Mouse (Mus musculus) lung, adult 18-20 months (tissue): Measurements from ENCODE around the gene Crocc.
A peak's percentile ranks its signal among the peaks of the same experiment; 100 is the strongest.

Experiments
- DNase-seq, 2 experiments: peaks; one replicate each; pipeline ENCODE4 v3.0.0; 2022; ENCODE audit warnings: mixed read lengths in 2 of 2

Gene Crocc

DNA sequence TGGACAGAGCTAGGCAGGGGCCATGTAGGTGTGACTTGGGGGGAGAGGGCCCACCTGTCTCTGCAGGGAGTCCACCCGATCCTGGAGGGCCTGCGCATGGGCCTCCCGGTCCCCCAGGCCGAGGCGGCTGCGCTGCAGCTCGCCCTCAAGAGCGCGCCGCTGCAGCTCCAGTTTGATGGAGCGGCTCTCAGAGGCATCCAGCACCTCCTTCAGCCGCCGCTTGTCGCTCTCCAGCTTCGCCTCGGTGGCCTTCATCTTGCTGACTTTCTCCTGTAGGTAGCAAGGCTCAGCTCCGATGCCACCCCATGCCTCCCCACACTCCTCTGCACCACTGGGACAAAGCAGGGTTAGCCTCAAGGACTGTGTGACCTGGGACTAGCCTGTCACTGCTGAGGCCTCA lies 40.1 kb downstream of the Crocc start:
- no peak for DNase-seq

DNA sequence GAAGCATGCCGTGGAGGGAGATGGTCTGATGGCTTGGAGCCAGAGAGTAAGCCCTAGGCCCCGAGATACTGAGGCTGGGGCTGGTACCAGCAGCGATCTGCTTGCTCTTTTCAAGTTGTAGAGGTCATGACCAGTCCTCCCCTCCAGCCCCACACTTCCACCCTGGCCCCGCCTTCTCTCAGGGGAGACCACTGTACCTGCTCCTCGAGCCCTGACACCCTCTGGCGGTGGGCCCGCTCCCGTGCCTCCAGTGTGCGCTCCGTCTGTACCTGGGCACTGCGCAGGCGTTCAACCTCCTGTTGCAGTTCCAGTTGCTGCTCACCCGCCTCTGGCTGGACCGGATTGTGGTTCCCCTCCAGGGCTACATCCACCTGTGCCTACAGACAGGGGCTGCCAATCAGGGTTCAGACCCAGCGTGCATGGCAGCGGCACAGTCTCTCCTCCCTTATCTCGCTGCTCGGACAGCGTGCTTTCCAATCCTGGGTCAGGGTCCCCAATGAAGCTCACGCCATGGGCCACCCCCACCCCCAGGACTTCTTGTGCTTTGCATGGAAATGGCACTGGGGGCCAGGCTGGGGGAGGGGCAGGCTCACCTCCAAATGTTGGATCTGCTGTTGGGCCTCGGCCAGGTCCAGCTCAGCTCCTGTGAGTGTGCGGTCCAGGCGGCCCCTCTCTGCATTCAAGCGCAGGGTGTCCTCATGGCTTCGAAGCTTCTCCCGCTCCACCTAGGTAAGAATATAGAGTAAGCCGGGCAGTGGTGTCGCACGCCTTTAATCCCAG lies 42.5 kb downstream of the Crocc start:
- DNase-seq = no peak

DNA sequence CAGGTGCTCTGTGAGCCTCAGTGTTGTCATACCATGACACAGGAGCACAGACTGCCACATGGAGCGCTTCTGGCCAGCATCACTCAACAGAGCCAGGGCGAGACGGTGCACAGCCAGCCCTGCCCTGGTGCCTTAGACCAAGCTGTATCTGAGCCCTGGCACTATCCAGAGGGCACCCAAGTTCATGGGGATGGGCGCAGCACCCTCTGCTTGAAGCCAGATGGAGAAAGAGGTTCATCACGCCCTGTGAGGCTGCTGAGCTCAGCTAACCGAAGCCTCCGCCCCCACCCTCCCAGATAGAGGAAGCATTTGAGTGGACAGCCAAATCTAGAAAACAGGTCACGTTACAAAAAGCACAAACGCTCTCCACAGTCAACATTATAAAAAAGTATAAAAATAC lies 44.0 kb downstream of the Crocc start:
- no peak for DNase-seq

DNA sequence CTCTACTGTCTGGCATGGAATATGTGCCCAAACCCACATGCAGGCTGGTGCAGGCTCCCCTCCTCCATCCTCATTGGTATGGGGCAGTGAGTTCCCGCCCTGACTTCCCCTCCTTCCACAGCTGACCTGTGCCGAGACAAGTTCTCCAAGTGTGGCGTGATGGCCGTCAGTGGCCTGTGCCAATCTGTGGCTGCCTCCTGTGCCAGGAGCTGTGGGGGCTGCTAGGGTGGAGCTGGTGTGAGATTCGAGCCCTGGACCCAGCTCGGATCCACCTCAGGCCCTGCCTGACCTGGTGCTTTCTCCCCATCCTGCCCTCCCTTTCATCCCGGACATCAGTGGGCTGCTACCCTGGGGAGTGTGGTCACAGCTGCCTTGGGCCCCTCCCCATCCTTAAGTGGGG lies 45.0 kb downstream of the Crocc start:
- DNase-seq = peak; percentile 40 to 44

DNA sequence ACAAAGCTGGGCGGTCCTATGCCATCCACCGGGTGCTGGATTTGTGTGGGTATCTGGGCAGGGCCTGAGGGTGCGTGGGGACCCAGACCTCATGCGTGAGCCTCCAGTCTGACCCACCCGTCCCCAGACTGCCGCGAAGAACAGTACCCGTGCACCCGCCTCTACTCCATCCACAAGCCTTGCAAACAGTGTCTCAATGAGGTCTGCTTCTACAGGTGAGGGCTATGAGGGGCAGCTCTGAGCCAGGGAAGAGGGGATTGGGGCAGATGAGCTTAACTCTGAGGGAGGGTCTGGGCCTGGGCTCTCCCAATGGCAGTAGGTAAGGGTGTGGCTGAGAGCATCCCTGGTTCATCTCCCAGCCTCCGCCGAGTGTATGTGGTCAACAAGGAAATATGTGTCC lies 45.5 kb downstream of the Crocc start:
- DNase-seq = no peak

DNA sequence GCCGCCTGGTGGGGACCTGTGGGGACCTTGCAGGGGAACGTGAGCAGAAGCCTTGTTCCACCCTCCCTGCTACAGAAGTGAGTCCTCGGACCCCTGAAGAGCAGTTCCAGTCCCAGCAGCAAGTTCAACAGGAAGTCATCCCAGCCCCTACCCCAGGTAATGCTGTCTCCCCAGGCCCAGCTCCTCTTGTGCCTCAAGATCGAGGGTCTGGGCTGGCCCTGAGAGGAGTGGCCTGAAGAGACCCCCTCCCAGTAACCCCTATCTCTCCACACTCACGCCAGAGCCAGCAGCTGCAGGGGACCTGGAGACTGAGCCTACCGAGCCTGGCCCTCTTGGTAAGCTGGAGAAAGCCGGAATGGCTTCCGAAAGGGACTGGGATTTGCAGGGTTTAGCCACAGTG lies 46.2 kb downstream of the Crocc start:
- DNase-seq = no peak

DNA sequence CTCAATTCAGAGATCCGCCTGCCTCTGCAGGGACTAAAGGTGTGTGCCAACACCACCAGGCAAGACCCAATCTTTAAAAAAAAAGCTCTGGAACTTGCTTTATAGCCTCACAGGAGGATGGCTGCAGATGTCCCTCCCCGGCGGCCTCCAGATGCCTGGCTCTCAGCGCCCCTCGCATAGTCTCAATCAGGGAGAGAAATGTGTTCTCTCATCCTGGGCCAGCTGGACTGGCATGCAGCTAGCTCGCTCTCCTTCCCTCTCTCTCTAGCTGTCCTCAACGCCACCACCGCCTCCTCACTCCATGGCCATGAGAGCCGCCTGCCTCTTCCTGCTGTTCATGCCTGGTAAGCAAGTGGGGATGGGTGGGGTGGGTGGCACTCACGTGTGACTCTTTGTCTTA lies 47.8 kb downstream of the Crocc start:
- DNase-seq = no peak

DNA sequence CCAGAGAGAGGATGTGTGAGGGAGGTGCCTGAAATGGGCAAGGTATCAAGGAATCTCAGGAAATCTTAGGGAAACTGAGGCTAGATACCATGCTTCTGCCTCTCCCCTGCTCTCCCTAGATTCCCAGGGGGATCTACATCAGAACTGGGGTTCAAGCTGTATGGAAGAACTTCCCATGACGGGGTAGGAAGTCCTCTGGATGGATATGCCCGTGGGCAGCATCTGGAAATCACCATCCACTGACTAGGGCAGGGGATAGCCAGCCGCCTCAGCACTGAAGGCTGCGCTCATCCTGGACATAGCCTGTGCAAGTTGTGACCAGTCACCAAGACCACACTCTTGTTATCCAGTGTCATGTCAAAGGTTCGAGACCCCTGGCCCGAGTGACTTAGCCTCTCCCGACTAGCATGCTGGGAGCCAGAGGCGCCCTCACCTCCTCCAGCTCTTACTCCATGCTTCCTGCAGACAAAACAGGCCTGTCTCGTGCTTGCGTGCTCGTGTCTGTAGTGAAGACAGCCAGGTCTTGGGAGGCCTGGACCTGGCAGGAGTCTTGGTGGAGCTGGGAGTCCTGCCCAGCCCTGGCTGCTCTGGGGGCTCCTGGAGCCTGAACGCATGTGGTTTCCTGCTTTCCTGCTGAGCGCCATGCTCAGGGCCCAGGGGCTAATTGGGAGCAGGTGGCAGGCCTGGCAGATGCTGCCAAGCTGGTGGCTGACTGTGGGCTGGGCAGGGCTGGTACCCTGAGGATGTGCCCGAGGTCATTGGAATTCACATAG lies 48.6 kb downstream of the Crocc start:
- no peak for DNase-seq

DNA sequence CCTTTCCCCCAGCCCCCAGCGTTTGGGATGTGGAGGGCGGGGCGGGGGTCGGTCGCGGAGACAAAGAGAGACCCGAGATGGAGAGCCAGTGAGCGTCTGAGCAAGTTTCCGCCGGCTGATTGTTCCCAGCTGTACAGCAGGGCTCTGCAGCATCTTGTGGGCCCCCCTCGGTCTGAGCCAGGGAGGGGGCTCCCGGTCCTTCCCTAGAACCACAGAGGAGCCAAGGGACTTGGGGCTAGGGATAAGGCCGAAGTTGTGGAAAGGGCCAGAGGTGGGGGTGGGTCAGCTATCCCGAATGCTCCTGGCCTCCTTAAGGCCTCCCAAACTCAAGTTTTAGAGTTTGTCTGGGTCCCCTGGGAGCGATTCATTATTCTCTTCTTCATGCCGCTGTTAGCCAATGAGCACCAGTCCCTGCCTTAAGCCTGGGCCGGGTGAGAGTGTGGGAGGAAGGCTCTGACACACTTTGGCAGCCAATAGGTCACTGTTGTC lies 49.4 kb downstream of the Crocc start:
- DNase-seq = peak in 1 of 2 experiments; percentile 42

DNA sequence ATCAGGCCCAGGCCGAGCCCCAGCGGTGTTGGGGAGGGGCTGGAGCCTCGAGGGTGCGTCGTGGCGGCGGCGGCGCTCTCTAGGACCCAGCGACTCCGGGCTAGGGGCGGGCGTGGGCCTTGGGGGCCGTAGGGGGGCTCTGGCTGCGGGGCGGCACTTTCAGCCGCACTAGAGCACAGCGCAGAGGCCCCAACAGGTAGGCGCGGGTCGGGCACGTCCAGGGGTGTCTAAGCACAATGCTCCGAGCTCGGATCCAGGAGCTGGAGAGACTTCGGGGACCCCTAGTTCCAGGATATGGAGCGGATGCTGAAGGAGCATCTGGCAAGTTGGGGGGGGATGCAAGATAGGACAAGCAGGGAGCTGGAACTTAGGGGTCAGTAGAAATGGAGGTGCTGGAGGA lies 49.8 kb downstream of the Crocc start:
- peak in 1 of 2 experiments; percentile 43 for DNase-seq

DNA sequence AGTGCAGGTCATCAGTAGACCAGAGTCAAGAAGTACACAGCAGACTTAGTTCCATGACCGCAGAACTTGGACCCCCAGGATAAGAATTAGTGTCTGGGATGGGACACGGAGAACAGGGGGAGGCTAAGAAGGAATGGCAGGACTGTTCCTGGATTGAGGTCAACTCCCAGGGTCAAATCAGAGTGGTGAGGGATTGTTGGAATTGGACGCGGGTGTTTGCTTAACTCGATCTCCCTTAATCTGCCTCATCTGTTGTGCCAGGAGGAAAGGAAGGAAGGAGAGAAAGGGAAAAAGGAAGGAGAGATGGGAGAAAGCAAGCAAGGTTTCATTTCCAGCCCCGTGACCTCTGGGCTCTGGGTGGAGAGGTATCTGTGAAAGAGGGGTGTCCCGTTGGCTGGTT lies 50.2 kb downstream of the Crocc start, which contains the start of gene Mfap2:
TSS of gene Mfap2 (plus strand) at position 301 of the 400 bp plus-strand sequence.
- no peak for DNase-seq

DNA sequence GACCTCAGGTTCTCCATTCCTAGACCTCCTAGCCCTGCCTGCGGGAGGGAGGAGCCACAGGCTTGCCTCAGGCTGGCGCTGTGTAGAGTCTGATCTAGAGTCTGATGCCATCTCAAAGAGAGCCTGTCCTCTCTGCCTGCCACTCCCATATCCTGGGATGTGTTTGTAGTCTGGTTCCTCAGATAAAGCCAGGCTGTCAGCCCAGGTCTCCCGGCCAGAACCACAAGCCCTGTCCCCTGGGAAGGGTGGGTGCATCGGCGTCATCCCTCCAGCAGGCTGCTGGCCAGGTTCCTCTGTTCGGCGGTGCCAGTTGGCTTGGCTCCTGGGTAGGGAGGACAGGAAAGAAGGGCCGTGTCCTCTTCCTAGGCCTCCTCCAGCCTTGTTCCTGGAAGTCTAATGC lies 52.3 kb downstream of the Crocc start:
- peak; percentile 82 to 88 for DNase-seq

DNA sequence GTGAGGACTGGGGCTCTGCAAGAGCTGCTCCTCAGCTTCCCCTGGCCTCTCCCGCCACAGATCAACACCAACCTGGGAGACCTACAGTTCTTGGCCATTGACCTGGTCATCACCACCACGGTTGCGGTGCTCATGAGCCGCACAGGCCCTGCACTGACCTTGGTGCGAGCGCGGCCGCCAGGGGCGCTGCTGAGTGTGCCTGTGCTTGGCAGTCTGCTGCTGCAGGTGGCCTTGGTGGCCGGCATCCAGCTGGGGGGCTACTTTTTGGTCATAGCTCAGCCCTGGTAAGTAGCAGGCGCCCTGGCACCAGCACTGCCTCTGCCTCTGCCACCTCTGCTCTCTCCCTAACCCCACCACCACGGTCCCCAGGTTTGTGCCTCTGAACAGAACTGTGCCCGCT lies 54.4 kb downstream of the Crocc start:
- no peak for DNase-seq

DNA sequence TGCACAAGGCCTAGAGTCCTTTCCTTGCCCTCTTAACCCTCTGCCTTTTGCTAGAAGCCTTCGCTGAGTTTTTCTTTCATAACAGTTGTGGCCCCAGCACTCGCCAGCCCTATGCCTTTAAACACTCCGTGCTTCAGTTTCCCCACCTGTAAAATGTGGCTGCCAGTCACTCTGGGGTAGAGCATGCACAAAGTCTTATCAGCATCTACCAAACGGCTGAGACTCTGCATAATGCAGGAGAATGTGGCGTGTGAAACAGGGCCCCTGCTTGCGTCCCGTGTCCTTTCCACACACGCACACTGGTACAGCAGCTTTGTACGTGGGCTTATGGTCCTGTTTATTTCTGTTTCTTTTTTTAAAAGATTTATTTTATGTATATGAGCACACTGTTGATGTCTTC lies 63.5 kb downstream of the Crocc start:
- DNase-seq = no peak

DNA sequence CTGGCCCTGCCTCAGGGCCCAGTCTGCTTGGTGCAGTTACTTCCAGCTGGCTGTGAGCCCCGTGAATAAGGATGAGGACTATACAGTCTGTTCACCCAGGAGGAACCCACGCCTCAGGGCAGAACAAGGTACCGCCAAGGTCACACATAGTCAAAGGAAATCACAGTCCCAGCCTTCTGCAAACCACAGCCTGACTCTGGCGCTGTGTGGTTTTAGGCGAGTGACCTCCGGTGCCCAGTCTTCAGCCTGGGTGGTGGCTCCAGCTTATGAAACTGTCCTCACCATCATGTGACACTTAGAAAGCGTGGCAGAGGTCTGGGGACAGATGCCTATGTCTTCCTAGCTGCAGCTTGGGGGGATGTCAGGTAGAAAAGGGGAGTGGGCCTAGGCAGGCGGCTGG lies 64.5 kb downstream of the Crocc start:
- DNase-seq = peak; percentile 31 to 46

DNA sequence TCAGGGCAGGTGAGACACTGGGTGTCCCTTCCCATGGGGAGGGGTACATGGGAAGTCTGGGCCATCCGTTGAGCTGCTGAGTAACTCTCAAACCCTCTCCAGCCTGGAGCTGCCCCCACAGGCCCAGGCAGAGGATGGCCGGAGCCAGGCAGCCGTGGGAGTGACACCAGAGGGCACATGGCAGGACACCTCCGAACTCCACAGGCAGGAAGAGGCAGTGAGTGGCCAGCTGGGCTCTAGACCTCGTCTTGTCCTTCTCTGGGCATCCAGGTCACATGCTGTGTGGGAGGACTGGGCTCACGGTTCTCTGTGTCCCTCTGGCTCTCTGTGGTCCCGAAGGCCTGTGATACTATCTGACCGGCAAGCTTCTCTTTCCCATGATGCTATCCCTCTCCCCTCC lies 66.5 kb downstream of the Crocc start:
- DNase-seq = no peak

DNA sequence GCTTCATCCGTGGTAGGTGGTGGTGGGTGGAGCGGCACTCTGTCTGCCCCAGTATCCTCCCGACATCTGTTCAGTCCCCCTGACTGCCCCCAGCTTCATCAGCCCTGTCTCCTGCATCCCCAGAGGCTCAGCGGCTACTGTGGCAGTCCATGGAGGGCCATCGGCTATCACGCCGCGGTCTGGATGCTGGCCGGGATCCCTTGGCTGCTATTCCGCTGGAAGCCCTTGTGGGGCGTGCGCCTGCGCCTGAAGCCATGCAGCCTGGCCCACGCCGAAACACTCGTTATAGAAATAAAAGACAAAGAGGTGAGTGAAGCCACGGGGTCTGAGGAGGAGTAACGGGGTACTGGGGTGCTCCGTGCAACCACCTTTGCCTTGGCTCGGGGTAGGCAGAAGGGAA lies 68.1 kb downstream of the Crocc start:
- DNase-seq = no peak

DNA sequence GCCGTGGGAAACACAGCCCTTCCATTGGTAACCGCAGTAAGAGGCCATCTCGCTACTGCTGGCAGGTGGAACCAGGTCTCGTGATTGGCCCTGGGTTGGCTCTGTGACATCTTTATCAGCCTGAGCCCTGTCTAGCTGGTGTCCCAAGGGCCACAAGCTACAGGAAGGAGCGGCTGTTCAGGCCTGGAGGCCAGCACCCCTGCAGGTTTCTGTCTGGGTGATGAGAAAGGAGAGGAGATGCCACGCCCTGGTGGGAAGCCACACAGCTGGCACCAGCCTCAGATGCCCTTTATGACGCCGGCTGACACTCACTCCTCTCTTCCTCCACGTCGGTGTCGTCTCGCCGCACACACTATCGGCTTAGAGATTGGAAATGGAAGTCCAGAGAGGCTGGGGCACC lies 70.9 kb downstream of the Crocc start:
- peak in 1 of 2 experiments; percentile 59 for DNase-seq

DNA sequence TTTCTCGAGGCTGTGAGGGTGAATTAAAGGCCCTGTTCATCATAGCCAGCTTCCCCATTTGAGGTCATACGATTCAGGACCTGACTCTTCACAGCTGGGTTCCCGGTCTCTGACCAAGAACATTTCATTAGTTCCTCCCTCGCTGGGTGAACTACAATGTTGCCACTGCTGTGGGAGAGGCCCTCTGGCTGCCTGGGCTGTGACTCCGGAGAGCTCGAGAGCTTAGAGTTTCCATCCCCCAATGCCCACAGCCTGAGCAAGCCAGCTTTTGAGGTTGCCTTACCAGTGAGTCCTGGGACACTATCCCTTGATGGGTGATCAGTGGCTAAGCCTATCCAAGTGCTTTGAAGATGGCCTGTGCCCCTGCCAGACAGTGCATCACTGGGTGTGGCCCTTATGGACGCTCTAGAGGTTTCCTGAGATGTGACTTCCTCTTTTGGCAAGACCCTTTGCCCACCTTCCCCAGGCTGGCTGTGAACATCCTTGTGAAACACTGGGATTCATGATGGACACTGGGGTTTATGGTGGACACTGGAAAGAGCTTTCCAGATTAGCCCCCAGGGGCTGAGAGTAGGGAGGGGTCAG lies 71.6 kb downstream of the Crocc start:
- peak; percentile 51 to 55 for DNase-seq

DNA sequence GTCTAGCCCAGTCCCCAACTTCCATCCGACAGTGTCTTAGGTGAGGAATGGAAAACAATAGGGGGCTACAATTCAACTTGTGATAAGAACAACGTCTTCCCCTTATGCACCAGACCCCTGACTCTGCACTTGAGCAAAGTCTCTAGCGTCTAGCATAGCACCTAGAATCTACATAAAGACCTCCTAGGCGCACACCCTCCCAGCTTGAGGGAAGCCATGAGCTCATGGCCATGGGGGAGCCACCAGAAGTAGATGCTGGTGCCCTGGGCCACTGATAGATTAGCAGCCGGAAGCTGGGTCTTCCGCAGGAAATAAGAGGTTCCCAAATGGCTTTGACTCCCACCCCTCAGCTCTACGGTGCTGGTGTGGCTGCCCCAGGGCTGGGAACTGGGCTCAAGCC lies 72.9 kb downstream of the Crocc start:
- peak; percentile 34 to 56 for DNase-seq

DNA sequence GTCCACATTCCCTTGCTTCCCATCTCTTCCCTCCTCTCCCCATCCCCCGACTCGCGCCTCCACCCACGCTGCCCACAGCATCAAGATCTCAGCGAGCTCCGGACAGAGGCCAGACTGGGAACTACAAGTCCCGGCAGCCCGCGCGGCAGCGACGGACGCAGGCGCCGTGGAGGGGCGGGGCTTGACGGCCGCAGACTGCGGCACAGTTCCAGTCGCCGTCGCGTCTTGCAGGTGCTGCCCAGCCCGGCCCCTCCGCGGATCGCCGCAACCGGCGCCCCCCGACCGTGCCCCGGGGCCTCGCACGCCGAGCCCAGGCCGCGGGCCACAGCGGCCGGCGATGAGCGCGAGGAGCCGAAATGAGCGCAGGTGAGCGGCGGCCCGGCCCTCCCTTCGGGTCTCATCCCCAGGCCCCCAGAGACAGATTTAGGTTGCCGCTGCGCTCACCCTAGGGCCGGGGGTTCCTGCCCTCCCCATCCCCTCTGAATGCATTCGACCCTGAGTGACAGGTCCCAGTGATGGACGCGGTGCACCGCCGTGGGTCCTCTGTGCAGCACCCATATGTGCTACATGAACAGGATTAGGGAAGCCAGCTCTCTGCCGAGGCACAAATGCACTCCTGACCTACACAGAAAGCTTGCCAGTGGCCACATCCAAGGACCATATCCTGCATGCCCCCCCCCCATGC lies 73.5 kb downstream of the Crocc start, which contains the start of gene Atp13a2:
TSS of gene Atp13a2 (plus strand) at position 163 of the 685 bp plus-strand sequence.
- DNase-seq = peak; percentile 88 to 92

DNA sequence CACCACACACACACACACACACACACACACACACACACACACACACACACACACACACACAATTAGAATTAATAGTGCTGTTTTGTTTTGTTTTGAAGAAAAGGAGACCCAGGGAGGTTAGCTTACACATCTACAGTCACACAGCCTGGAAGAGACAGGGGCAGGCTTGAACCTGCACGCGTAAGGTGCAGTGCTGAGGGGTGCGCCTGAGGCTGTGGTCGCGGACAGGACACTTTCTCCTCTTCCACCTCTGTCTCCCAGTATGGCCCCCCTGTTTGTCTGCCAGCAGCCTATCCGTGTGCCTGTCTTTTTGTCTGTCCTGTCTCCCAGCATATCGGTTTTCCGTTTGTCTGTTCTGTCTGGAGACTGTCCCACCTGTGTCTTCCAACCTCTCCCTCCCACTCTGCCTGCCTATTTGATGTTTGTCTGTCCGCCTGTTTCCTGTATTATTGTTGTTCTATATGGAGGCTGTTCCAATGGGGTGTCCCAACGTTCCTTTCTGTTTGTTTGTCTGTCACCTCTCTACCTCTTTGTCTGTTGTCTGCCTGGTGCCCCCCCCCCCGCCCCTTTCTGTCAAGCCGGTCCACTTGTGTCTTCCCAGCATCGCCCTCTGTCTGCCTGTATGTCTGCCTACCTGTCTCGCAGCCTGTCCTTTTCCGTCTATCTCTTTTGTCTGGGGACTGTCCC lies 74.2 kb downstream of the Crocc start:
- DNase-seq = no peak
